Mouse (Mus musculus) heart, adult 8-10 months (tissue): ENCODE measurements around the gene Bdkrb2. TPM values are rescaled to one million over a fixed set of nuclear protein-coding genes. Genes with fewer than 3 reads are reported as not detected.

Experiments used
- DNase-seq: peaks from one replicate; pipeline ENCODE4 v3.0.0; 2022; ENCODE audit warnings: low spot score
- total RNA-seq, 4 experiments: library from RNA; stranded (reverse); gene quantifications; 2 replicates each; pipeline ENCODE4 v1.2.4; 2022

The Bdkrb2 gene
- total RNA-seq, 4 experiments from 2014 or later = 0.26 to 0.44 (median 0.33) TPM

DNA sequence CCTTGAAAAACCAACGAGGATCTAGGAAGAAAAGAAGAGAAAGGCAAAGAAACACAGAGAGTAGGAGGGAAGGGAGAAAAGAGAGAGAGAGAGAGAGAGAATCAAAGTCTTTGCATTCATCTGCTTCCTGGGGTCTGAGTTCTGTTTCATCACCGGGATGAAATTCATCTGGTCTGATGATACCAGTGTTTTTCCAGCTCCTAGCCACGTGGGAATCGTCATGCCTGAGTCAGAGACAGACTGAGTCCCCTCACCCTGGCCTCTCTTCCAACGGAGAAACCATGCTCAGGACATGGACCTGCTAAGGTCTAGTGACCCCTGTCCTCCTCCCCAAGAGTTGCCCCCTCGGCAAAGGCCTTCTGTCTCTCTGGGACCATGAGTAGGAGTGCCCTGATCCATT is 16.5 kb upstream of the Bdkrb2 start:
- no peak for DNase-seq

GRCm38 (mm10) chr12:105547151-105547550 is 15.9 kb upstream of the Bdkrb2 start:
- DNase-seq = no peak

DNA sequence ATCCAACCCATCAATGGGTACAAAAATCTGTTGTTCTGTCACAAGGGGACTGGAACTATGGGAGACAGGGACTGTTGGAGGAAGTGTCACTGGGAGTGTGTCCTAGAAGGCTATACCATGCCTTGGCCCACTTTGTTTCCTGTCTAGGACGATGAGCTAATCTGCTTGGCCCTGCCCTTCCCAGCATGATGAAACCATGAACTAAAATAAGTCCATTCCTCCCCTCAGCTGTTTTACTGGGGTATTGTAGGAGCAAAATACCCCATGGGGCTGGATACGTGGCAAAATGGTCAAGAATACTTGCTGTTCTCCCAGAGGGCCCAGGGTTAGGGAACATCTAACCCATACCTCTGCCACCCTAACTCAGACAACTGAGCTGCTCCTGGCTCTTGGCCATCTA is 15.0 kb upstream of the Bdkrb2 start:
- DNase-seq = no peak

DNA sequence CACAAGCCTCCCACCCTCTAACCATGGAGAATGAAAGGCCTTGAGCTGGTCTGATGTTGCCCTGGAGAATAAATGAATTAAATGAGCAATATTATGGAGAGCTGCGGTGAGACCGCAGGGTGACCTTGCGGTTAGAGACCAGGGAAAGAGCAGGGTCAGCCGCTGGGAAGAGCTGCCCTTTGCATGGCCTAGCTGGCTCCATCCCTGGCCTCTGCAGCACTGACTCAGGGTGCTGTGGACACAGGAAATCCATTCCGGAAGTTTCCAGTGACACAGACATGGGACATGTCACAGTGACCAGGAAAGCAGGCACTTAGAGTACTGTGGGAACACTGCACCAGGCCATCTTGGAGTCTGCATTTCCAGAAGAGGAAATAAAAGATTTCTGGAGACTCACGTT is 14.1 kb upstream of the Bdkrb2 start:
- DNase-seq = no peak

DNA sequence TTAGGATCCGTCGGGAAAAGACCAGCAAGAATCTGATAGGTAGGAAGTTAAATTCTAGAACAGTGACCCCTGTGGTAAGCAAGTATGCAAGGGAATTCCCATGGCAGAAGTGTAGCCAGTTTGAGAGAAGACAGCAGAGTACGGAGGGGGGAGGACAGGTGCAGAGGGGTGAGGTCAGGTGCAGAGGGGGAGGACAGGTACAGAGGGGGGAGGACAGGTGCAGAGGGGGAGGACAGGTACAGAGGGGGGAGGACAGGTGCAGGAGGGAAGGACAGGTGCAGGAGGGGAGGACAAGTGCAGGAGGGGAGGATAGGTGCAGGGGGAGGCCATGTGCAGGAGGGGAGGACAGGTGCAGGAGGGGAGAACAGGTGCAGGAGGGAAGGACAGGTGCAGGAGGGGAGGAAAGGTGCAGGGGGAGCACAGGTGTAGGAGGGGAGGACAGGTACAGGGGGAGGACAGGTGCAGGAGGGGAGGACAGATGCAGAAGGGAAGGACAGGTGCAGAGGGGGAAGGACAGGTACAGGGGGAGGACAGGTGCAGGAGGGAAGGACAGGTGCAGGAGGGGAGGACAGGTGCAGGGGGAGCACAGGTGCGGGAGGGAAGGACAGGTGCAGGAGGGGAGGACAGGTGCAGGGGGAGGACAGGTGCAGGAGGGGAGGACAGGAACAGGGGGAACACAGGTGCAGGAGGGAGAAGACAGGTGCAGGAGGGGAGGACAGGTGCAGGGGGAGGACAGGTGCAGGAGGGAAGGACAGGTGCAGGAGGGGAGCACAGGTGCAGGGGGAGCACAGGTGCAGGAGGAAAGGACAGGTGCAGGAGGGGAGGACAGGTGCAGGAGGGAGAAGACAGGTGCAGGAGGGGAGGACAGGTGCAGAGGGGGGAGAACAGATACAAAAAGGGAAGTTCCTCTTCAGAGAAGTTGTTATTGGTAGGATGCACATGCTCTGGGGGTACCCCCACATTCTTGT is 12.9 kb upstream of the Bdkrb2 start:
- DNase-seq = no peak

DNA sequence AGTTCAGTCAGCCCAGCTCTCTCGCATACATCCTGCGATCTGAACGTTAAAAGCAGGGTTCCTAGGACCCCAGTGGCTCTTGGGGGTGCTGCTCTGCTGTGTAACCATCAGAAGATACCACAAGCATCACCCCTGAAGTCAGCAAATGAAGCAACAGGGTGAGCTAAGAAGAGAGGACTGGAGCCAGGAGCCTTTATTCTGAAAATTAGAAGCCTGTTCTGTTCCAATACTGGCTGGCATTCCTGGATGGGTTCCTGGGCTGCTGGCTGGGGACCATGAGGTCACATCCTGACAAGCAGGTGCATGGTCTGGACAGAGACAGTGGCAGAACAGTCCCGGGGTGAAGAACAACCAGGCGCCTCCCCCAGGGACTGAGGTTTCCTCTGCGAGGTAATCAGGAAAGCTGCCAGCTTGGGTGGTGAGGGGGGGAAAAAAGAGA is 11.5 kb upstream of the Bdkrb2 start:
- DNase-seq = no peak

DNA sequence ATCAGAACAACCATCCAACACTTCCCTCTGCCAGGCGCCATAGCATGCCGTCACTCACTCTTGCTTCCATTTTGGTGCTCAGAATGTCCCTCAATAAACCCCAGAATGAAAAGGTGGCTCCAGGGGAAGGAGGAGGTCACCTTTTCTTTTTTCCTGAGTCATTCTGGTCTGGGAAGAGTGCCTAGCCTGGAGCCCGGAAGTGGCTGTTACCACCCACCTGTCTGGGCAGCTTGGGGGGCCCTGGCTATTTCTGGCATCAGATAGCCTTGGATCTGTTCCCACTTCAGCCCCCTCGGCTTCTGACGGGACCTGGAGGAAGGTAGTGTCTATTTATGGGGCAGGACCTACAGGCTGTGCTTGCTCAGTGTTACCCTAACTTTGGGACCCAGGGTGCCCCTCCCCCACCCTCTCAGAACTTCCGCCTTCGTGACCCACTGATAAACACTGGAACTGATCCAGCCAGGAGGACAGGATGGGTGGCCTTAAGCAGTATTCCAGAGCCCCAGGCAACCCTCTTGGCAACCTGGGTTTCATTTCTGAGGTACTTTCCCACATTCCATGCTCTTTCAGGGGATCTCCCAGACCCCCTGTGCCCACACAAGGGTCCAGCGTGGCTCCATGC is 8.8 kb upstream of the Bdkrb2 start:
- no peak for DNase-seq

DNA sequence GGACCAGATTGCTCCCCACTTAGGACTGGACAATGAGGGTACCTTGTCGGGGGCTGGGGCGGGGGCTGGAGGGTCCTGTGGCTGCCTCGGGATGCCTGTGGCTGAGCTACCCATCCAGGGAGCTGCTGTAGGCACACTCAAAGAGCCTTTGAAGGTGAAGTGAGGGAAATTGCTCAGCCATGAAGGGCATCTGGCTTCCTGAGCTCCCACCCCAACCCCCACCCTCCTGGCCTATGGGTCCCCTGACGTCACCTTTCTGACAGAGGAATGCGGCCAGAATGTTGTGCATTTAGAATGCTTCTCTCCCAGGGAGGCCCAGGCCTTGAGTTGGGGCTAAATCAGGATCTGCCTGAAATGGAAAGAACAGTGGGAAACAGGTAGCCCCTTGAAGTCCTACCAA is 7.9 kb upstream of the Bdkrb2 start:
- DNase-seq = no peak

GRCm38 (mm10) chr12:105557250-105557925 is 5.6 kb upstream of the Bdkrb2 start:
- DNase-seq = peak; percentile 65

- no peak for DNase-seq
Observed at GRCm38 (mm10) chr12:105561007-105561534, 2.0 kb upstream of the Bdkrb2 start.

- peak; percentile 43 for DNase-seq
Observed at GRCm38 (mm10) chr12:105562056-105562820, 788 bp upstream of the Bdkrb2 start.

GRCm38 (mm10) chr12:105563726-105564275 is 775 bp downstream of the Bdkrb2 start:
- DNase-seq = no peak

GRCm38 (mm10) chr12:105565221-105565620 is 2.2 kb downstream of the Bdkrb2 start:
- no peak for DNase-seq

- DNase-seq = no peak
Observed at GRCm38 (mm10) chr12:105571867-105572266, 8.8 kb downstream of the Bdkrb2 start.

DNA sequence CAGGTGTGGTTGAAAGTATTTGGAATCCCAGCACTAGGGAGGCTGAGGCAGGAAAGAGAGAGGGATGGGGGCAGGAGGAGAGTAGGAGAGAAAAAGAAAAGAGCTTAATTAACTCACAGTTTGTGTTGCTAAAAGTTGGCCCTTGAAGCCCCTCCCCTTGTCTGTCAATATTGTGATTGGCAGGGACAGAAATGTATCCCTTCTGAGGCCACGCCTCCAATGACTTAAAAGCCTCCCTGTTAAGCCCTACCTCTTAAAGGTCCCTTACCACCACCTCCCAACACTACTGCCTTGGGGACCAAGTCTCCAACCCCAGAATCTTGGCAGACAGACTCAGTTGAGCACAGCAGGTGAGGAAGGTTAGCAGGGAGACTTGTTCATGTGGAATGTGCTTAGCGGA is 9.6 kb downstream of the Bdkrb2 start:
- no peak for DNase-seq

- DNase-seq = no peak
Observed at GRCm38 (mm10) chr12:105574356-105574755, 11.3 kb downstream of the Bdkrb2 start.

DNA sequence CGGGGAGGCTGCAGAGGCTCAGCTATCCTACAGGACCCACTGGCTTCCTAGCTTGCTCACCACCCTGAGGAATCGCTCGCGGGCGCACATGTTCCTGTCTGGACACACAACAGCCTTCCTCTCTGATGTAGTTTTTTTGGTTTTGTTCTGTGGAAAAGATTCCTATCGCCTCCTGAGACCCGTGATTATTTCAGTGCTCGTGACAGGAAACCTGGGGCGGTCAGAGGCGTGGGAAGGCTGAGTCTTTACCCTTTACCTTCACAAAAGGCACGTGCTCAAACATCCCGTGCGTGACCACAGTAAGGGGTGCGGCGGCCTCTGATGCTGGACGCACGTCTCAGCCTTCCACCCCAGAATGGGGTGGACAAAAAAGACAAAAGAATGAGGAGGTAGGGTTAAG is 17.5 kb downstream of the Bdkrb2 start:
- DNase-seq = no peak

DNA sequence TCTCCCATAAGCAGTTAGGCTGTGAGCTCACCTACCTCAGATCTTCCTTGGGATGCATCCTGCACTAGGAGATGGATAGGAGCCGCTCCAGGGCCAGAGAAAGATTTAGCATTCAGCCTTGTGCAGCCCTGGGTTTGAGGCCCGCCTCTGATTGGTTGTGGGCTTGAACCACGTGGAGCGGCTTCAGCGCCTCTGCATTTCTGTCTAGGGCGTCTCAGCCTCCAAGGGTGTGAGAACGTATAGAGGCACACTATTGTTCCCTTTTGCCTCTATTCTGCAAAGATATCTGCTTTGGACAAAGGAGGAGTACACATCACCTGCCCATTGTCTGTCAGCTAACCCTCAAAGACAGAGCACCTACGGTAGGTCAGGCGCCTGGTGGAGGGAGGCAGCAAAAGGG is 19.5 kb downstream of the Bdkrb2 start:
- no peak for DNase-seq

DNA sequence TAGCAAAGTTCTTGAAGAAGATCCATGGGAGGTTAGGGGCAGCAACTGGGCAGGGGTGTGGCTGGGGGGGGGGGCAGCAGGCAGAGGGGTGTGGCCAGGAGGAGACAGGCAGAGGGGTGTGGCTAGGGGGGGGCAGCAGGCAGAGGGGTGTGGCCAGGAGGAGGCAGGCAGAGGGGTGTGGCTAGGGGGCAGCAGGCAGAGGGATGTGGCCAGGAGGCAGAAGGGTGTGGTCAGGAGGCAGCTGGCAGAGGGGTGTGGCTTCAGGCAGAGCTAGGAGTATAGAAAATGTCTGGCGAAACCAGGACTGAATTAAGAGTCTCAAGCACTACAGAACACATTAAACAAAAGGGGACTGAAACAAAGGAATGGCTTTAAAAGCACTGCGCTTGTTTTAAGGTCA is 20.5 kb downstream of the Bdkrb2 start:
- no peak for DNase-seq

DNA sequence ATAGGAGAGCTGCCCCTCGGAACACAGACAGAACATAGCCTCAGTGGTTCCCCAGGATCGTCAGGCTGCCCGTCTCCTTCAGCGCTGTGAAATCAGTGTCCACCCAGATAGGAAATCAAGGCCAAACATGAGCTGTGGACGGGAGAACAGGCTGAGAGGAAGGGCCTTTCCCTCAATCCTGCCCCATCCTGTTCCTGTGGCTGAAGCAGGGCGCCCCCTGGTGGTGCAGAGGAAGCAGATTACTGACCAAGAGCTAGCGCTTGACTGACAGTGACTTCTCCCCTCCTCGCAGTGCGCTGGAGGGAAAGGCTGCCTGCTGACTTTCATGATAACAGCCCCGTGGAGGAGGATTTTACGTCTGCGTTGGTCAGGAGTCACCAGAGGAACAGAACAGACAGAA is 21.8 kb downstream of the Bdkrb2 start:
- peak; percentile 57 for DNase-seq

- DNase-seq = no peak
Observed at GRCm38 (mm10) chr12:105587526-105587925, 24.5 kb downstream of the Bdkrb2 start.
